ENCODE assay signal across 16 mouse cellular contexts in the genomic region with DNA sequence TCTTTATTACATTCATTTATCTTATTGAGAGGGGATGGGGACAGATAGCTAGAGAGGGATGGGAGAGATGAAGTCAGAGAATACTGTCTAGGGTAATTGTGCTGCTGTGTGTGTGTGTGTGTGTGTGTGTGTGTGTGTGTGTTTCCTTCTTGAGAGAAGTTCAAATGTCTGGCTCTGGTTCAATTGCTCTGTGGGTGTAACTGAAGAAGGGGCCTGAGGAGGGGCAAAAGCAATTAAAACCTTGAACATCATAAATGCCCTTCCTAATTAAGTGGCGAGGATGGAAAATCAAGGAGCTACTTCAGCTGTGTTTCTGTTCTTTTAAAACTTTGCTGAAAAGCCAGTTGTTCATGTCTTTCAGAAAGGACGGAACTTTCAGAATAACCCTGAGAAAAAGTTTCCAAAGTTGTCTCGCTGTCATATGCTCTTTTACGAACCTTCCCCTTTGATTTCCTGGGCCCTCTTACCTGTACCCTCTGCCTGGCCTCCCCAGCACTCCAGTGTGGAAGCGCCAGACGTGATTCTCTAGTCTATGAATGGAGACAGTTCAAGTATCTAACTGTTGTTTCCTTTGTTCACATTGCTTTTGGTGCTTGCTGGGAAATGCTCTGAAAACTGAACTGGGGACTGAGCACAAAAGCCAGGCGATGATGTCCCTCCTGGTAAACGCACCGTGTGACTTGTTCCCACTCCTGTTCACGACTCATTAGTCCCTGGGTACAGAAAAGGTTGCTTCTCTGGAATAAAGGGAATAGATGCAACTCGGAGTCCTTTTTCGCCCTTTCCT.
A peak's percentile ranks its signal among the peaks of the same experiment; 100 is the strongest.
DNase-seq lines count a peak whose midpoint lies in the region; ATAC-seq lines count a peak whose summit lies in the region.
"Had no signal": no experiment of that assay in that cellular context is flagged by ENCODE, and none has a peak within 500 bp of the region (broad histone marks: within the 10 kb centered on the region; RNA-seq: fewer than 3 reads in every experiment).

No protein-coding gene starts in this region.

- no peak overlapping the region for H3K9ac ChIP-seq in heart, embryonic 13.5 days
- H3K9ac ChIP-seq in midbrain, embryonic 11.5 days (ENCODE audit: low read length): no peak overlapping the region
- H3K9ac ChIP-seq in midbrain, embryonic 16.5 days (ENCODE audit: low read depth, low read length): no peak overlapping the region
- no peak overlapping the region for H3K9ac ChIP-seq in forebrain, embryonic 15.5 days (replicated peaks)
- no peak overlapping the region for H3K9ac ChIP-seq in stomach, embryonic 16.5 days (ENCODE audit: low read length)
- H3K9ac ChIP-seq: liver, postnatal 0 days; neural tube, embryonic 12.5 days had no signal

- no peak overlapping the region for H3K4me2 ChIP-seq in heart, embryonic 13.5 days
- no peak overlapping the region for H3K4me2 ChIP-seq in midbrain, embryonic 11.5 days
- H3K4me2 ChIP-seq in midbrain, embryonic 16.5 days (ENCODE audit: low read length): no peak overlapping the region
- H3K4me2 ChIP-seq in forebrain, embryonic 15.5 days (replicated peaks): no peak overlapping the region
- H3K4me2 ChIP-seq in stomach, embryonic 16.5 days (ENCODE audit: low read depth, low read length): peak overlapping the region; percentile 27; the same call in 1 of the 2 replicates
- H3K4me2 ChIP-seq: neural tube, embryonic 12.5 days had no signal

- H3K9me3 ChIP-seq in heart, embryonic 13.5 days: no peaks in the 10 kb centered on the region
- H3K9me3 ChIP-seq in midbrain, embryonic 11.5 days (ENCODE audit: control insufficient read depth, low read length): no peaks in the 10 kb centered on the region
- H3K9me3 ChIP-seq in midbrain, embryonic 16.5 days (replicated peaks; ENCODE audit: control insufficient read depth, low read length, poor library complexity, severe bottlenecking): no peaks in the 10 kb centered on the region
- no peaks in the 10 kb centered on the region for H3K9me3 ChIP-seq in forebrain, embryonic 15.5 days
- no peaks in the 10 kb centered on the region for H3K9me3 ChIP-seq in stomach, embryonic 16.5 days (replicated peaks; ENCODE audit: control insufficient read depth, low read length)
- H3K9me3 ChIP-seq: neural tube, embryonic 12.5 days had no signal

- DNase-seq in heart, postnatal 25 days (ENCODE audit: low spot score): no peak
- DNase-seq in midbrain, embryonic 11.5 days (ENCODE audit: low spot score, missing footprints): peak; percentile 77
- DNase-seq in ovary, postnatal 14 days (ENCODE audit: low spot score): no peak
- DNase-seq in left cerebral cortex, postnatal 4 days: no peak
- DNase-seq: cerebellum, adult 8-10 months; heart, adult 18-20 months; heart, postnatal 10 days; liver, postnatal 0 days; right cerebral cortex, postnatal 25 days; thymus, postnatal 14 days had no signal

- WGBS in heart, embryonic 13.5 days: 72% methylated on average over 12 of the region's 12 CpGs
- WGBS in midbrain, embryonic 11.5 days: 65% methylated on average over 12 of the region's 12 CpGs
- WGBS in midbrain, embryonic 16.5 days: 41% methylated on average over 12 of the region's 12 CpGs
- 13% methylated on average over 12 of the region's 12 CpGs for WGBS in forebrain, embryonic 15.5 days
- 78% methylated on average over 12 of the region's 12 CpGs for WGBS in stomach, embryonic 16.5 days

- intact Hi-C loops in heart, postnatal 25 days (cut with DNase I): no loop called here
- intact Hi-C loops in left cerebral cortex, postnatal 4 days (cut with DNase I): no loop called here

- H3K27me3 ChIP-seq in heart, embryonic 13.5 days (replicated peaks): no peaks in the 10 kb centered on the region
- no peaks in the 10 kb centered on the region for H3K27me3 ChIP-seq in midbrain, embryonic 11.5 days (ENCODE audit: control insufficient read depth, insufficient read depth, low read length)
- no peaks in the 10 kb centered on the region for H3K27me3 ChIP-seq in midbrain, embryonic 16.5 days (ENCODE audit: control insufficient read depth, insufficient read depth, low read depth, low read length)
- H3K27me3 ChIP-seq in forebrain, embryonic 15.5 days: no peaks in the 10 kb centered on the region
- no peaks in the 10 kb centered on the region for H3K27me3 ChIP-seq in stomach, embryonic 16.5 days (ENCODE audit: control insufficient read depth, insufficient read depth, low read length)
- H3K27me3 ChIP-seq: neural tube, embryonic 12.5 days had no signal

- H3K36me3 ChIP-seq in heart, embryonic 13.5 days: no peaks in the 10 kb centered on the region
- H3K36me3 ChIP-seq in midbrain, embryonic 11.5 days (ENCODE audit: control insufficient read depth, insufficient read depth, low read length): no peaks in the 10 kb centered on the region
- no peaks in the 10 kb centered on the region for H3K36me3 ChIP-seq in midbrain, embryonic 16.5 days (ENCODE audit: control insufficient read depth, insufficient read depth, low read length)
- H3K36me3 ChIP-seq in forebrain, embryonic 15.5 days: no peaks in the 10 kb centered on the region
- no peaks in the 10 kb centered on the region for H3K36me3 ChIP-seq in stomach, embryonic 16.5 days (ENCODE audit: control insufficient read depth, insufficient read depth, low read length)
- H3K36me3 ChIP-seq: neural tube, embryonic 12.5 days had no signal

- H3K27ac ChIP-seq in heart, embryonic 13.5 days (replicated peaks): 0 out of 2 replicates have a peak overlapping the region, but pooled peaks have one; percentile 2
- no peak overlapping the region for H3K27ac ChIP-seq in midbrain, embryonic 11.5 days (ENCODE audit: low read depth, low read length)
- H3K27ac ChIP-seq in midbrain, embryonic 16.5 days (ENCODE audit: low read length): no peak overlapping the region
- H3K27ac ChIP-seq in forebrain, embryonic 15.5 days (replicated peaks): peak overlapping the region; percentile 21; the same call in 1 of the 2 replicates
- H3K27ac ChIP-seq in stomach, embryonic 16.5 days (ENCODE audit: low read length): peak overlapping the region; percentile 56; the same call in 1 of the 2 replicates
- H3K27ac ChIP-seq: layer of hippocampus, adult 2 months; neural tube, embryonic 12.5 days had no signal

- no peak overlapping the region for H3K4me3 ChIP-seq in heart, embryonic 13.5 days
- no peak overlapping the region for H3K4me3 ChIP-seq in midbrain, embryonic 11.5 days (ENCODE audit: low read depth, low read length)
- H3K4me3 ChIP-seq in midbrain, embryonic 16.5 days (ENCODE audit: low read depth, low read length): no peak overlapping the region
- no peak overlapping the region for H3K4me3 ChIP-seq in forebrain, embryonic 15.5 days
- H3K4me3 ChIP-seq in stomach, embryonic 16.5 days (replicated peaks; ENCODE audit: low read length): peak overlapping the region; percentile 9; the same call in 1 of the 2 replicates
- H3K4me3 ChIP-seq: layer of hippocampus, adult 2 months; neural tube, embryonic 12.5 days had no signal

- no peak for ATAC-seq in heart, embryonic 13.5 days (ENCODE audit: extremely low read depth, insufficient number of reproducible peaks, low FRiP score, low TSS enrichment)
- ATAC-seq in midbrain, embryonic 11.5 days (ENCODE audit: low FRiP score): no peak
- ATAC-seq in midbrain, embryonic 16.5 days: no peak; the same call in 1 of the 2 replicates
- peak; percentile 43; the same call in 1 of the 2 replicates for ATAC-seq in forebrain, embryonic 15.5 days (replicated peaks)
- ATAC-seq in stomach, embryonic 16.5 days (ENCODE audit: insufficient read depth, low FRiP score): no peak
- ATAC-seq: liver, postnatal 0 days had no signal

- H3K4me1 ChIP-seq in heart, embryonic 13.5 days: peaks cover 18% of the 10 kb centered on the region
- no peaks in the 10 kb centered on the region for H3K4me1 ChIP-seq in midbrain, embryonic 11.5 days (ENCODE audit: control insufficient read depth, insufficient read depth, low read length)
- H3K4me1 ChIP-seq in midbrain, embryonic 16.5 days (ENCODE audit: control insufficient read depth, insufficient read depth, low read length): peaks cover 2% of the 10 kb centered on the region; the same call in 1 of the 2 replicates
- peaks cover 13% of the 10 kb centered on the region for H3K4me1 ChIP-seq in forebrain, embryonic 15.5 days
- peaks cover 13% of the 10 kb centered on the region; the same call in 1 of the 2 replicates for H3K4me1 ChIP-seq in stomach, embryonic 16.5 days (ENCODE audit: control insufficient read depth, insufficient read depth, low read length)

Comparison
In these comparisons a context has a peak if more than half of its experiments do, and no peak if none do; other contexts are left out.
1. H3K27ac ChIP-seq: peak in heart, embryonic 13.5 days (single experiment), forebrain, embryonic 15.5 days (single experiment) and stomach, embryonic 16.5 days (single experiment); none in midbrain, embryonic 11.5 days (single experiment) and midbrain, embryonic 16.5 days (single experiment).